Mouse (Mus musculus) regulatory T cell (primary cell): ENCODE results near the gene Gm5741.

ENCODE experiments used
- in situ Hi-C: fragments of 300-600 bp; cut with MboI, MseI; formaldehyde crosslinking; loops from one replicate; pipeline ENCODE4 v1.15.1; 2025; ENCODE audit warnings: high pct_unique_total_duplicates

The Gm5741 gene

DNA sequence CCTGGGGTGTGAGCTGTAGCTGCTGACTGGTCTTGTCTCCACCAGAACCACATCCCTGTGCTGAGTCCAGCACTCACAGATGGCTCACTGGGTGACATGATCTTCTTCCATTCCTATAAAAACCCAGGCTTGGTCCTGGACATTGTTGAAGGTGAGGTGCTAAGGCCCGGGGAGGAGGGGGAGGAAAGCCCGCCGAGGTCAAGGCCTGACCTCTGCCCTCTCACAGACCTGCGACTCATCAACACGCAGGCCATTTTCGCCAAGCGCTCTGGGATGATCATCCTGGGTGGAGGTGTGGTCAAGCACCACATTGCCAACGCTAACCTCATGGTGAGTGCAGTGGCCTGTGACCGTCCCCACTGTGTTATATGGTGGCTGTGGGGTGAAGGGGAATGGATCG is 6.4 kb upstream of the Gm5741 start:
- in situ Hi-C loops = no loop called here

- in situ Hi-C loops = no loop called here
Observed at GRCm38 (mm10) chr8:85073041-85073612, 5.3 kb upstream of the Gm5741 start.

DNA sequence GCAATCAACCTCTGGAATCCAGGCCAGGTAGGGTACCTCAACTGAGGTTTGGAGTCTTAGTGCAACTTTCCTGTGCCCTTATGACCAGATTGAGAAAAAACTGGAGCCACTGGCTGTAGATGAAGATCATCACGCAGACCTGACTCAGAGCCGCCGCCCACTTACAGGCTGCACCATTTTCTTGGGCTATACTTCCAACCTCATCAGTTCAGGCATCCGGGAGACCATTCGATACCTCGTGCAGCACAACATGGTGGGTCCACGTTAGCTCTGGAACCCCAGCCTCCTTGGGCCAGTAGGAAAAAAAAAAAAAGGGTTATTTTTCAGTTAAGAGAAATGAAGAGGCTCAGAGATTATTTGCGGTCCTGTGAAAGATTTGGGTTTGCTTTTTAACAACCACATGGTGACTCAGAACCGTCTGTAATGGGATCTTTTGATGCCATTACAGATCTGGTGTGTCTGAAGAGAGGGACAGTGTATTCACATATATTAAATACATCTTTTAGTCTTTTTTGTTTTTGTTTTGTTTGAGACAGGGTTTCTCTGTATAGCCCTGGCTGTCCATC is 4.7 kb upstream of the Gm5741 start:
- in situ Hi-C loops = no loop called here

GRCm38 (mm10) chr8:85071514-85072281 is 3.9 kb upstream of the Gm5741 start, which contains the start of gene Dhps:
Dhps (plus strand) TSS chr8:85071757.
- in situ Hi-C loops = no loop called here

GRCm38 (mm10) chr8:85071041-85071440 is 3.3 kb upstream of the Gm5741 start:
- in situ Hi-C loops = no loop called here

GRCm38 (mm10) chr8:85067155-85067554 is 627 bp downstream of the Gm5741 start:
- in situ Hi-C loops = no loop called here

GRCm38 (mm10) chr8:85065213-85065612 is 2.6 kb downstream of the Gm5741 start:
- in situ Hi-C loops = no loop called here

DNA sequence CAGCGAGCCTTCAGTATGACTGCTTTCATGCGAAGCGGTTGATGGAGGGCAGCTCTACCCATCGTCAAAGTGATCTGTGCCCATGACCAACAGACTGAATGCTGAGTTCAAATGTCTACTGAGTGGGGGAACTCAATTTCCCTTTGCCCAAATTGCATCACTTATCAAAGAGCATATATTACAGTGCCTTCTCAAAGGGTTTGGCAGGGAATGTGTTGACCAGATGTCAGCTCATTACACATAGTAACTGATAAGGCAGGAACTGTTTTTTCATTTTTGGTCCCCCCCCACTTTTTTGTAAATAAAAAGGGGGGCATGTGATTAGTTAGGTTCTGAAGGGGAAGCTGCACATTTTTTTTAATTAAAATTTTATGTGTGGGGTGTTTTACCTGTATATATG is 5.2 kb downstream of the Gm5741 start:
- in situ Hi-C loops = no loop called here

DNA sequence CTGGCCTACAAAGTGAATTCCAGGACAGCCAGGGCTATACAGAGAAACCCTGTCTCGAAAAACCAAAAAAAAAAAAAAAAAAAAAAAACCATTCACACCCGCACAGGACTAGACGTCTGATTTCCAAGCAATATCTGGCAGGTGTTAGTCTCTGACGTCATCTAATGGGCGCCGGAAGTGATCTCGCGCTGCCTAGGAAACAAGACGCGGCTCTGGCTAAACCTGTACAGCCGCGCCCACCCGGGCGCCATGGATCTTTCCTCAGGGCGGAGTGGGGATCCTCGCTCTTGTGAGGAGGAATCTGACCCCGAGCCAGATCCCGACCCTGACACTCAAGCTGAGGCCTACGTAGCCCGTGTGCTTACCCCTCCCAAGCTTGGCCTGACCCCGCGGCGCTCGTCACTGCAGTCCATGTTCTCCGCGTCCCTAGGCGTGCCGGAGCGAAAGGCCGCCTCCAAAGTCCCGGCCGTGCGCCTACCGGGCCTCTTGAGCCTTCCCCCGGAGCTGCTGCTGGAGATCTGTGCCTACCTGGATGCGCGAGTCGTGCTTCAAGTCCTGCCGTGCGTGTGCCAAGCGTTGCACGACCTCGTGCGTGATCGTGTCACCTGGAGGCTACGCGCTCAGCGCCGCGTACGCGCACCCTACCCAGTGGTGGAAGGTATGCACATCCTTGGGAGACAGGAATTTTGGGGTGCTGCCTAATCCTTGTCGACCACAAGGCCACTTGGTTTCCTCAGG is 7.7 kb downstream of the Gm5741 start, which contains the start of gene Fbxw9:
Gene Fbxw9 (plus strand): TSS at position 177 of the 738 bp plus-strand sequence.
- in situ Hi-C loops = no loop called here

GRCm38 (mm10) chr8:85057367-85057766 is 10.4 kb downstream of the Gm5741 start:
- in situ Hi-C loops = no loop called here

DNA sequence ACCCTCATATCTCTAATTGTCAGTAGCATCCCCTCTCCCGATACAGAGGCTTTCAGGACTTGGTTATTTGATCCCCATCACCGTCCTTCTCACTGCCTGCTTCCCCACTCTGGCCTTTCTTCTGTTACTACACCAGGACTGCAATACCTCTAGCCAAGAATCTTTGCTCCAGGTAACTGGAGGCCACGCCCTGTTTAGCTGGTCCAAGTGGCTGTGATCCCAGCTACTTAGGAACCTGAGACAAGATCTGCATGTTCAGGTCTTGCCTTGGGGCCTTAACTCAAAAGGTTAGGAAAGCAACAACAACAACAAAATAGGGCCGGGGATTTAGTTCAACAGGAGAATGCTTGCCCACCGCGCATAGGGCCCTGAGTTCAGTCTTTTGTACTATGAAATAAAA is 24.2 kb downstream of the Gm5741 start:
- in situ Hi-C loops = no loop called here

- in situ Hi-C loops = loop anchor here (5.0 kb wide), 1 partner anchor 346 kb away; no protein-coding TSS in a partner anchor
Observed at GRCm38 (mm10) chr8:85037681-85038531, 29.9 kb downstream of the Gm5741 start.

- in situ Hi-C loops = loop anchor here (5.0 kb wide), 1 partner anchor 345 kb away; no protein-coding TSS in a partner anchor
Observed at GRCm38 (mm10) chr8:85037366-85037680, 30.5 kb downstream of the Gm5741 start.

- in situ Hi-C loops = loop anchor here (5.0 kb wide), 1 partner anchor 345 kb away; no protein-coding TSS in a partner anchor
Observed at GRCm38 (mm10) chr8:85036718-85037365, 30.9 kb downstream of the Gm5741 start, which contains the start of gene Tnpo2. Tnpo2 (plus strand) TSS chr8:85036915.

- in situ Hi-C loops = loop anchor here (5.0 kb wide), 1 partner anchor 344 kb away; no protein-coding TSS in a partner anchor
Observed at GRCm38 (mm10) chr8:85036381-85036717, 31.4 kb downstream of the Gm5741 start.

- in situ Hi-C loops = loop anchor here (5.0 kb wide), 1 partner anchor 344 kb away; no protein-coding TSS in a partner anchor
Observed at GRCm38 (mm10) chr8:85035728-85036310, 32.0 kb downstream of the Gm5741 start.

- in situ Hi-C loops = loop anchor here (5.0 kb wide), 1 partner anchor 343 kb away; no protein-coding TSS in a partner anchor
Observed at GRCm38 (mm10) chr8:85035165-85035727, 32.5 kb downstream of the Gm5741 start.

DNA sequence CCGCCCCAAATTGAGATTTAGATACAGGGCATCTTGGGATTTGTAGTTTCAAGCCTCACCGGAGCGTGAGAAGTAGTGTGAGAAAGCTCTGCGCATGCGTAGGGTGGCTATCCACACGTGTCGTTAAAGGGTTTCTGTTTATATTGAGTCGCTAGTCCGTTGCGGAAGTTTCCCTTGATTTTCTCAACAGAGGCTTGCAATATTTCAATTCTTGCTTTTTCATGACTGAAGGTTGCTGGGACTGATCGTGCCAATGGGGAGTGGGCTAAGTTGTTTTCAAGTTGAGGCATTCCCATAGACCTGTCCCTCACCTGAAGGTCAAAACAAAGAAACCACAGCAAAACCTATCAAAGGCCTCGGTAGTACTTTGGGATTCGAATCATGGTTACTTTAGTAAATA is 33.0 kb downstream of the Gm5741 start:
- in situ Hi-C loops = loop anchor here (5.0 kb wide), 1 partner anchor 342 kb away; no protein-coding TSS in a partner anchor

DNA sequence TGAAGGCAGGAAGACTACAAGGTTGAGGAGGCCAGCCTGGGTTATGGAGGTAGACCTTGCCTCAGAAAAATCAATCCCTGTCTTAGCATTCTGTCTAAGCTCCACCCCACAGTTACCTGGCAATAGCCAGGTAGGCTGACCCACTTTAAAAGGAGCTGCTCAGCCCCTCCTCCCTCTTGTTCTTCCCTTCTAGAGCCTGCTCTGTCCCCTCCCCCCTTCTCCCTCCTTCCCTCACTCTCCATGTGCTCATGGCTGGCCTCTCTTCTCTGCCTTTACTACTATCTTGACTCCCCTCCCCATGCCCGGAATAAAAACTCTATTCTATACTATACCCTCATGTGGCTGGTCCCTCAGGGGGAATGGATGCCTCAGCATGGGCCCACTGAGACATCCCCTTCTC is 33.9 kb downstream of the Gm5741 start:
- in situ Hi-C loops = no loop called here
